Mouse (Mus musculus) erythroblast, adult 5-6 weeks (primary cell): ENCODE measurements around the gene Gtpbp6. TPM values are rescaled to one million over a fixed set of nuclear protein-coding genes. Genes with fewer than 3 reads are reported as not detected.
"Not testable (repeated sequence)": the region's sequence is repeated elsewhere in the genome, so short reads cannot be mapped to it uniquely, and the experiment has no call there.

Experiments used
- ATAC-seq: replicated peaks from 2 replicates; pipeline ENCODE4 v1.8.0; 2016; ENCODE audit warnings: moderate number of reproducible peaks, mild to moderate bottlenecking, moderate TSS enrichment, inconsistent platforms; ENCODE audit not compliant: poor library complexity, low FRiP score, severe bottlenecking
- total RNA-seq, 2 experiments: library from RNA; stranded (forward) in 1 of 2; stranded (reverse) in 1 of 2; fragments of 150-400 nt in 1 of 2; fragments of 200-764, 138-1000 nt in 1 of 2; gene quantifications; 2 replicates each; pipeline versions ENCODE4 v1.2.3 to v1.2.4; 2015 to 2017; ENCODE audit warnings: low replicate concordance in 2 of 2

Gene Gtpbp6
- total RNA-seq, 2 experiments from 2014 or later: 1.5 to 2.1 TPM

- ATAC-seq: no peak
Measured at GRCm38 (mm10) chr5:110101716-110102347, 6.2 kb downstream of the Gtpbp6 start.

- ATAC-seq: no peak
Measured at GRCm38 (mm10) chr5:110100921-110101631, 6.9 kb downstream of the Gtpbp6 start.

- no peak for ATAC-seq
Measured at GRCm38 (mm10) chr5:110099656-110100580, 8.1 kb downstream of the Gtpbp6 start, which contains the start of gene Plcxd1. Gene Plcxd1, plus strand, starts transcription at chr5:110099969.

GRCm38 (mm10) chr5:110098991-110099477, 9.0 kb downstream of the Gtpbp6 start:
- ATAC-seq: no peak

GRCm38 (mm10) chr5:110094847-110095213, 13.2 kb downstream of the Gtpbp6 start:
- ATAC-seq: 0 out of 2 replicates have a peak, but pooled peaks have one; percentile 13

- peak; percentile 100 for ATAC-seq
Measured at GRCm38 (mm10) chr5:110094030-110094846, 13.8 kb downstream of the Gtpbp6 start, which contains the start of gene Gm35315. Gene Gm35315, minus strand, starts transcription at chr5:110094420.

- ATAC-seq: no peak
Measured at GRCm38 (mm10) chr5:110091546-110091945, 16.5 kb downstream of the Gtpbp6 start.

GRCm38 (mm10) chr5:110086161-110086866, 21.7 kb downstream of the Gtpbp6 start:
- no peak for ATAC-seq

- ATAC-seq: no peak
Measured at GRCm38 (mm10) chr5:110082961-110083360, 25.0 kb downstream of the Gtpbp6 start.

GRCm38 (mm10) chr5:110072413-110072812, 35.6 kb downstream of the Gtpbp6 start, which contains the start of gene Gm17655:
Gene Gm17655, minus strand, starts transcription at chr5:110072513.
- not testable (repeated sequence) for ATAC-seq

GRCm38 (mm10) chr5:110057637-110058408, 50.2 kb downstream of the Gtpbp6 start:
- ATAC-seq: peak; percentile 99

Other genes with a start within 250 kb of the Gtpbp6 start
- gene Gm15446, start 184.8 kb downstream of the Gtpbp6 start, total RNA-seq (2015; ENCODE audit: low replicate concordance): 0.38 and 1.5 TPM in 2 replicates
- gene Gm15446, start 184.8 kb downstream of the Gtpbp6 start, total RNA-seq (2017; ENCODE audit: low replicate concordance): 1.5 and 57.6 TPM in 2 replicates
- 8.2 and 12.3 TPM in 2 replicates for gene Zfp932, start 111.7 kb downstream of the Gtpbp6 start, total RNA-seq (2015; ENCODE audit: low replicate concordance)
- 8.6 and 24.5 TPM in 2 replicates for gene Zfp932, start 111.7 kb downstream of the Gtpbp6 start, total RNA-seq (2017; ENCODE audit: low replicate concordance)
- 8.6 TPM in 1 of 2 replicates, not detected in the other for gene Gm17655, start 35.7 kb downstream of the Gtpbp6 start, total RNA-seq (2015; ENCODE audit: low replicate concordance)
- 2.0 and 6.8 TPM in 2 replicates for gene Gm17655, start 35.7 kb downstream of the Gtpbp6 start, total RNA-seq (2017; ENCODE audit: low replicate concordance)
- gene Gm35315, start 13.8 kb downstream of the Gtpbp6 start, total RNA-seq (2015; ENCODE audit: low replicate concordance): not detected in 2 replicates
- 0.17 and 1.4 TPM in 2 replicates for gene Gm35315, start 13.8 kb downstream of the Gtpbp6 start, total RNA-seq (2017; ENCODE audit: low replicate concordance)
- not detected in 2 replicates for gene Plcxd1, start 8.2 kb downstream of the Gtpbp6 start, total RNA-seq (2015; ENCODE audit: low replicate concordance)
- gene Plcxd1, start 8.2 kb downstream of the Gtpbp6 start, total RNA-seq (2017; ENCODE audit: low replicate concordance): not detected in 2 replicates
- gene Zfp605, start 1.9 kb upstream of the Gtpbp6 start, total RNA-seq (2015; ENCODE audit: low replicate concordance): 1.5 and 4.0 TPM in 2 replicates
- gene Zfp605, start 1.9 kb upstream of the Gtpbp6 start, total RNA-seq (2017; ENCODE audit: low replicate concordance): 1.1 and 1.5 TPM in 2 replicates
- 53.5 and 67.8 TPM in 2 replicates for gene Chfr, start 27.6 kb upstream of the Gtpbp6 start, total RNA-seq (2015; ENCODE audit: low replicate concordance)
- 69.3 and 97.0 TPM in 2 replicates for gene Chfr, start 27.6 kb upstream of the Gtpbp6 start, total RNA-seq (2017; ENCODE audit: low replicate concordance)
- 5.6 and 11.1 TPM in 2 replicates for gene Golga3, start 68.5 kb upstream of the Gtpbp6 start, total RNA-seq (2015; ENCODE audit: low replicate concordance)
- gene Golga3, start 68.5 kb upstream of the Gtpbp6 start, total RNA-seq (2017; ENCODE audit: low replicate concordance): 18.4 and 19.8 TPM in 2 replicates
- gene Ankle2, start 122.8 kb upstream of the Gtpbp6 start, total RNA-seq (2015; ENCODE audit: low replicate concordance): 24.0 and 31.5 TPM in 2 replicates
- gene Ankle2, start 122.8 kb upstream of the Gtpbp6 start, total RNA-seq (2017; ENCODE audit: low replicate concordance): 25.6 and 41.6 TPM in 2 replicates
- 11.9 and 14.0 TPM in 2 replicates for gene Pgam5, start 161.7 kb upstream of the Gtpbp6 start, total RNA-seq (2015; ENCODE audit: low replicate concordance)
- 9.6 and 13.9 TPM in 2 replicates for gene Pgam5, start 161.7 kb upstream of the Gtpbp6 start, total RNA-seq (2017; ENCODE audit: low replicate concordance)
- gene Pxmp2, start 178.0 kb upstream of the Gtpbp6 start, total RNA-seq (2015; ENCODE audit: low replicate concordance): 4.2 and 8.6 TPM in 2 replicates
- gene Pxmp2, start 178.0 kb upstream of the Gtpbp6 start, total RNA-seq (2017; ENCODE audit: low replicate concordance): 0.94 and 3.6 TPM in 2 replicates
- gene Pole, start 178.1 kb upstream of the Gtpbp6 start, total RNA-seq (2015; ENCODE audit: low replicate concordance): 27.6 and 46.1 TPM in 2 replicates
- gene Pole, start 178.1 kb upstream of the Gtpbp6 start, total RNA-seq (2017; ENCODE audit: low replicate concordance): 24.4 and 25.5 TPM in 2 replicates
- not detected in 2 replicates for gene P2rx2, start 235.0 kb upstream of the Gtpbp6 start, total RNA-seq (2015; ENCODE audit: low replicate concordance)
- gene P2rx2, start 235.0 kb upstream of the Gtpbp6 start, total RNA-seq (2017; ENCODE audit: low replicate concordance): not detected in 2 replicates
- not detected in 2 replicates for gene Lrcol1, start 236.5 kb upstream of the Gtpbp6 start, total RNA-seq (2015; ENCODE audit: low replicate concordance)
- gene Lrcol1, start 236.5 kb upstream of the Gtpbp6 start, total RNA-seq (2017; ENCODE audit: low replicate concordance): not detected in 2 replicates